Mouse (Mus musculus) forebrain, embryonic 11.5 days (tissue): ENCODE results near the gene Cops9. TPM values are rescaled to one million over a fixed set of nuclear protein-coding genes. Genes with fewer than 3 reads are reported as not detected.

Experiments
- ATAC-seq: fragments of 200-750 bp; cut with Nextera tagmentation; replicated peaks from 2 replicates; pipeline ENCODE4 v1.8.0; 2017; ENCODE audit warnings: moderate TSS enrichment; ENCODE audit not compliant: low FRiP score
- DNase-seq: peaks from one replicate; pipeline ENCODE4 v3.0.0-alpha.2; 2017; ENCODE audit warnings: low spot score
- H3K27ac ChIP-seq: fragments of 300-500 bp; sonication (generic); 2 replicates; pipeline ENCODE4 v1.5.1; 2014; ENCODE audit warnings: low read depth, low read length
- H3K27me3 ChIP-seq: fragments of 300-500 bp; sonication (generic); 2 replicates; pipeline ENCODE4 v1.6.1; 2014; ENCODE audit warnings: mild to moderate bottlenecking, low read length, mixed read lengths; ENCODE audit not compliant: control insufficient read depth, insufficient read depth
- H3K36me3 ChIP-seq: fragments of 300-500 bp; sonication (generic); 2 replicates; pipeline ENCODE4 v1.6.1; 2014; ENCODE audit warnings: mild to moderate bottlenecking, low read length, moderate library complexity, mixed read lengths; ENCODE audit not compliant: control insufficient read depth, insufficient read depth
- H3K4me1 ChIP-seq: fragments of 300-500 bp; sonication (generic); replicated peaks from 2 replicates; pipeline ENCODE4 v1.6.1; 2014; ENCODE audit warnings: low read length, mixed read lengths; ENCODE audit not compliant: control insufficient read depth, insufficient read depth
- H3K4me2 ChIP-seq: fragments of 300-500 bp; sonication (generic); 2 replicates; pipeline ENCODE4 v1.6.1; 2014; ENCODE audit warnings: low read depth, mild to moderate bottlenecking, low read length, moderate library complexity, mixed read lengths; ENCODE audit not compliant: severe bottlenecking
- H3K4me3 ChIP-seq: fragments of 300-500 bp; sonication (generic); 2 replicates; pipeline ENCODE4 v1.5.1; 2014; ENCODE audit warnings: low read depth, low read length
- H3K9ac ChIP-seq: fragments of 300-500 bp; sonication (generic); 2 replicates; pipeline ENCODE4 v1.6.1; 2014; ENCODE audit warnings: low read length
- H3K9me3 ChIP-seq: fragments of 300-500 bp; sonication (generic); 2 replicates; pipeline ENCODE4 v1.6.1; 2016; ENCODE audit warnings: low read length, mixed read lengths; ENCODE audit not compliant: control insufficient read depth
- WGBS: fragments of 180-500 bp; shearing (Covaris S2); extraction: QIAGEN DNeasy Blood & Tissue Kit; methylation state at CpG from one replicate; pipeline ENCODE4 v1.1.7; 2014; 5-methylcytosine and 5-hydroxymethylcytosine counted together
- polyA plus RNA-seq: library from polyadenylated mRNA; unstranded; fragments of >200 nt; fragmentation: Nextera tagmentation; extraction: Ambion mirVana; gene quantifications from 2 replicates; pipeline ENCODE4 v1.2.1, GENCODE M21; 2014

Gene Cops9
- polyA plus RNA-seq, 1 experiment from 2014 or later, result 346 TPM

DNA sequence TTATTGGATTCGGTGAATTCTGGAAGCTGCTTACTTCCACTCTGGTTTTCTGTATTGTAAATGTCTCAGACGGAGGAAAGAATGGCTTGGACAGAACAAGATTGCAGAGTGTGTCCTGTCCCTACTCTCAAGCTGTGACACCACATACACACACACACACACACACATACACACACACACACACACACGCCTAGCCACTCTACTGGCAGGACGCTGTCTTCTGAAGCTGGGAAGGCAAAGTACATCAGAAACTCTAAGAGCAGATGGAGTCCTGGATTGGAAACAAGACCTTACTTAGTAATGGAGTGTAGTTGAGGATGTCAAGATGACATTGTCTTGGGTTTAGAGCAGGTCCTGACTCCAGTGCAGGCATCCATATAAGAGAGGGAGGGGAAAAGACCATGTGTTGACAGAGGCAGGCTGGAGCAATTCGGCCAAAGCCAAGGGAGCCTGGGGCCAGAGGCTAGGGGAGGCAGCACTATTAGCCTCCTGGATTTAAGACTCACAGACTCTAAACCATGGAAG lies 31.5 kb upstream of the Cops9 start:
- Histone ChIP-seq H3K9me3 (no peaks in the 10 kb centered on the region), H3K4me1 (no peaks in the 10 kb centered on the region), H3K27me3 (no peaks in the 10 kb centered on the region), H3K27ac (no peak overlapping the region), H3K4me3 (no peak overlapping the region), H3K4me2 (no peak overlapping the region), H3K36me3 (no peaks in the 10 kb centered on the region), H3K9ac (no peak overlapping the region)
- DNase-seq (no peak), ATAC-seq (no peak)
- WGBS, result 86% methylated on average over 5 of the region's 5 CpGs

DNA sequence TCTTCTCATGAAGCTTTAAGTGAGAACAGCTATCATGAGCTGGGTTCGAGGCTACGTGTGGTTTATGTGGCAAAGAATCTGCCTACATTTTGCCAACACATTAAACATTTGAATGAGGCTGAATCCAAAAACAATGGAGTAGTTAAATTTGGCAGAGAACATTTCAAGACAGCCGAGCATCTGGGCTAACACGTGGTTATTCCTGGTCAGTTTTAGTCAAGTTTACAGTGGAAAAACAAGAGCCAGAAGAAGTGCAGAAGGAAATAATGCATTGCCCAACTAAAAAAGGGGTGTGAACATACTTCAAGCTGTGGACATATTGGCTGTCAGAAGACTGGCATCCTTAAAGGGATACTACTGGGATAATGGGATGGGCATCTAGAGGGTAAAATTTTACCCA lies 29.5 kb upstream of the Cops9 start:
- DNase-seq (no peak), ATAC-seq (no peak)
- no peak overlapping the region for H3K4me2 ChIP-seq
- H3K36me3 ChIP-seq, result no peaks in the 10 kb centered on the region
- 85% methylated on average over 4 of the region's 4 CpGs for WGBS
- H3K27ac ChIP-seq, result no peak overlapping the region
- no peaks in the 10 kb centered on the region for H3K27me3 ChIP-seq
- no peaks in the 10 kb centered on the region for H3K9me3 ChIP-seq
- H3K9ac ChIP-seq, result no peak overlapping the region
- no peak overlapping the region for H3K4me3 ChIP-seq
- no peaks in the 10 kb centered on the region for H3K4me1 ChIP-seq

DNA sequence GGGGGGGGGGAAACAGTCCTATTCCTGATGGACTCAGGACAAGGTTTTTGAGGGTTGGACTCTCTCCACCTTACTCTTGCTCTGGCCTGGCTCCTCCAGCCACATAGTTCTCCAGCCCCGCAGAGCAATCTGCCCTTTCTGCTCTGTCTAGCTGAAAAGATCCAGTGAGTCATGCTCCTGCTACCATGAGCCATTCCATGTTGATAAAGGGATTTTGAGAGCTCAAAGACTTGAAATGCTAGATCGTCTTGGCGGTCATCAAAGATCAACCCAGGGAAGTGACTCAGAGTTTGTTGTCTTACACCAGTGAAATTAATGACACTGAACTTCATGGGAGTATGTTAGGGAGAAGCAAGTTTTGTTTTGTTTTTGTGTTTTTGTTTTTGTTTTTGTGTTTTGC lies 27.6 kb upstream of the Cops9 start:
- Histone ChIP-seq H3K9ac (no peak overlapping the region), H3K36me3 (no peaks in the 10 kb centered on the region), H3K4me1 (no peaks in the 10 kb centered on the region), H3K9me3 (no peaks in the 10 kb centered on the region), H3K27me3 (no peaks in the 10 kb centered on the region), H3K4me2 (no peak overlapping the region), H3K4me3 (no peak overlapping the region), H3K27ac (no peak overlapping the region)
- ATAC-seq (no peak), DNase-seq (no peak)
- 91% methylated on average over 3 of the region's 3 CpGs for WGBS

DNA sequence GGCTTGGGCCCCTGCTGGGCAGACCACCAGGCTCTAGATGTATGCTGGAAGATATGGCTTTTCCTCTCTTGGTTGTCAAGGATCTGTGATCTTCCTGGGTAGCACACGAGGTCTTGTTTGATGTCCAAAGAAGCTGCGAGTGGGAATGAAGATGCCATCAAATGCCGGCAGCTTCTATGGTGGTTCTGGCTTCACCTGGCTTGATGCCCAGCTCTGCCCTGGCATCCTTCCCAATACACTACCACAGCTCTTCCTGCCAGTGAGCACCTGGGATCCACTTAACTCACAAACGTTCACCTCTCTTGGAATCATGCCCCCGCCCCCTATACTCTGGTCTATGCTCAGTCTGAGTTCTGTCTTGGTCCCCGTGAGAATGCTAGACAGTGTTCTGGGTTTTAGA lies 25.3 kb upstream of the Cops9 start:
- Histone ChIP-seq H3K9me3 (no peaks in the 10 kb centered on the region), H3K9ac (no peak overlapping the region), H3K4me1 (no peaks in the 10 kb centered on the region), H3K27me3 (no peaks in the 10 kb centered on the region), H3K27ac (no peak overlapping the region), H3K4me2 (no peak overlapping the region), H3K36me3 (no peaks in the 10 kb centered on the region), H3K4me3 (no peak overlapping the region)
- 88% methylated on average over 6 of the region's 6 CpGs for WGBS
- ATAC-seq, result no peak
- DNase-seq, result no peak

DNA sequence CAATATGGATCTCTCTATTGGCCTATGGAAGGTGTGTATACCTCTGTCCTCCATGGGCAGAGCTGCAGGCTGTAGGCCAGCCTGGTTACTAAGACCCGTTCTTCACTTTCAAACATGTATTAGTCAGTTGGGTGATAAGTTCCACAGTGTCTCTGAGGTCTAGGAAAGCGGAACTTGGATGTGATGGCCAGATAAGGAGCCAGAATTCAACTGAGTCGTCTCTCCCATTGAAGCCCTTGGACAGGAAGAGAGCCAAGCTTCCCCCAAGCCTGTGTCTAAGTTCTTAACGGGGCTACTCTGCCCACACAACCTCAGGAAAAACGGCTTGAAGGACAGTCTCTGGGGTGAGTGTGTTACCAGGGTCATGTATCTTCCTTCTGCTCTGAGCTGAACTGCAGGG lies 17.6 kb upstream of the Cops9 start:
- ATAC-seq, result no peak
- no peak for DNase-seq
- Histone ChIP-seq H3K4me3 (no peak overlapping the region), H3K9me3 (no peaks in the 10 kb centered on the region), H3K27ac (no peak overlapping the region), H3K9ac (no peak overlapping the region), H3K27me3 (no peaks in the 10 kb centered on the region), H3K4me1 (no peaks in the 10 kb centered on the region), H3K4me2 (no peak overlapping the region), H3K36me3 (no peaks in the 10 kb centered on the region)
- WGBS, result 71% methylated on average over 5 of the region's 5 CpGs

DNA sequence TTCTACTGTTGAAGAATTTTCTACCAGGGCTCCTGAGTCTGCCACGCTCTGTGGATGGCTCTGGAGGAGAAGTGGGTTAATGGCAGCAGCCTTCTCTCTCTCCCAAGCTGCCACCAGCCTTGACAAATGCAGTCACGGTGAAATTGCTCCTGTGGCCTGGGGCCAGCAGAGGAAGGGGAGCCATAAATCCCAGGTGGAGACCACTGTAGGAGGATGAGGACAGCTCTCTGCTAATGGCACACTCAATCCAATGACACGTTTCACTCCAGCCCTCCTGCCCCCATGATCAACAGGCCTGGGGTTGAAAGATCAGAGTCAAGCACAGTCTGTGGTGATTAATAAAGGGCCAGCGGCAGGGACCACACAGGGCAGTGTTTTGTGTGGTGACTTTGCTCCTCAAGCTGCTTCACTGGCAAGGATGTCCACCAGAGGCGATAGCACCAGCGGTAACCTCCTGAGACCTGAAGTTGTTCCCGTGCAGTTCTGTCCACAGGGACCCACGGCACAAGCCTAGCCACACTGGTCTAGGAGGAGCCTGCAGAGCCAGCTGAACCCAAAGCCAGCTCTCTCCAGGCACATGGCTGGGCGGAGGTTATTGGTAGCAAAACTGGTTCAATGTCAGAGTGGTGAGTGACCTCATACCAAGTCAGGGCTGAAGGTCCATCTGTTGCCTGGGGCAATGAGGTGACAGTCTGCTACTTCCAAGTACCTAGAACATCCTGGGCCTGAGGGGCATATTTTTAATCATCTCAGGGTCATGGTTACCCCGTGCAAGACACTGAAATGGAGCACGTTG lies 15.4 kb upstream of the Cops9 start:
- DNase-seq (no peak), ATAC-seq (no peak)
- H3K4me1 ChIP-seq, result no peaks in the 10 kb centered on the region
- H3K4me3 ChIP-seq, result no peak overlapping the region
- no peak overlapping the region for H3K4me2 ChIP-seq
- WGBS, result 84% methylated on average over 11 of the region's 11 CpGs
- no peaks in the 10 kb centered on the region for H3K9me3 ChIP-seq
- H3K27ac ChIP-seq, result no peak overlapping the region
- no peaks in the 10 kb centered on the region for H3K36me3 ChIP-seq
- H3K9ac ChIP-seq, result no peak overlapping the region
- H3K27me3 ChIP-seq, result no peaks in the 10 kb centered on the region

DNA sequence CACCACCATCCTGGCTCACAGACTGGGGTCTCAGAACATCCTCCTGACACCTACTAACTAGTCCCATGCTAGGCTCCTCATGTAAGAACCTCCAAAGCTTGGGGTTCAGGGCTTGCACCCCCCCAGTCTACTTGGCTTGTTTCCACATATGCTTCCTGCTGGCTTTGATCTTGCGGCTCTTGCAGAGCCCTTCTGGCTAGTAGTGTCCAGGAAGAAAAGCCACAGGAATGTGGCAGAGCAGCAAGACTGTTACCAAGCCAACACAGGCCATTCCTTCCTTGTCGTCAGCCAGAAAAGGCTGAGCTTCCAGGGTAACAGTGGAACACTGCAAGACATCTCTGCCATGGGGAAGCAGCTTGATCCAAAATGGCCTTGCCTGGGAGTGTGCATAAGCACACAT lies 12.9 kb upstream of the Cops9 start:
- H3K9me3 ChIP-seq, result no peaks in the 10 kb centered on the region
- H3K27ac ChIP-seq, result no peak overlapping the region
- no peak overlapping the region for H3K9ac ChIP-seq
- no peak for DNase-seq
- no peak overlapping the region for H3K4me3 ChIP-seq
- H3K36me3 ChIP-seq, result no peaks in the 10 kb centered on the region
- no peak for ATAC-seq
- H3K4me1 ChIP-seq, result no peaks in the 10 kb centered on the region
- no peaks in the 10 kb centered on the region for H3K27me3 ChIP-seq
- 62% methylated on average over 2 of the region's 2 CpGs for WGBS
- no peak overlapping the region for H3K4me2 ChIP-seq

DNA sequence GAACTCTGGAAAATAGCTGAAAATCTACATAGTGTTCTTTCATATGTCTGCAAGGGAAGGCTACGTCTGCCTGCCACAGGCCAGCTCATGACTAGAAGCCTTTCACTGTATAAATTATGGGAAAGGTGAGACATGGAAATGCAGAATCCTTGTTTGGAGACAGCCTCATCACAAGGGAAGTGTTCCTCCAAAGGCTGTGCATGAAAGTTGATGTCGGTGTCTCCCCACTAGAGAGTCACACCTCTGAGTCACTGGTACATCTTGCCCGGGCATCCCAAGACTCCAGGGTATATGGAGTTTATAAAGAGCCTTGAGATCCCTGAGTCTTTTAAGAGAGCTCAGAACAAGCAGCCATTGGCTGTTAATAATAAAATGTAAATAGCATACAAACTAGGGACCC lies 11.4 kb upstream of the Cops9 start:
- ATAC-seq, result no peak
- DNase-seq, result no peak
- Histone ChIP-seq H3K4me3 (no peak overlapping the region), H3K36me3 (no peaks in the 10 kb centered on the region), H3K27ac (no peak overlapping the region), H3K27me3 (no peaks in the 10 kb centered on the region), H3K9me3 (no peaks in the 10 kb centered on the region), H3K9ac (no peak overlapping the region), H3K4me2 (no peak overlapping the region), H3K4me1 (no peaks in the 10 kb centered on the region)
- 93% methylated on average over 3 of the region's 3 CpGs for WGBS

DNA sequence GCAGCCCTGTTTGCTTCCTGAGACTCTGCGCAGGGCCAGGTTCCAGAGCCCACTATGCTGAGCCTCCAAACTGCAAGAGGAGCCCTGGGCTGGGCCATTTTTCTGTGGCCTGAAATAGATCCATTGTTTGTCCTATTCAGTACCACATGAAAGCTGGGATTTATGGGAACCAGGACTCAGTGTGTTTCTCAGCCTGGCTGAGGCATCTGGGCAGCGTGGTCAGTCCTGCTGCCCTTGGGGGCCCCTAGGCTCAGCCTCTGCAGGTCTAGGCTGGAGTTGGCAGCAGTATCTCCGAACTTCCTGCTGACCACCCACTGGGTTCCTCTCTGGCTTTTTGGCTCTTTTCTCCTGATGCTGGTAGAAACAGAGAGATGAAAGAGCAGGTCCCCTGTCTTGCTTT lies 9.7 kb upstream of the Cops9 start:
- H3K36me3 ChIP-seq, result no peaks in the 10 kb centered on the region
- no peak for DNase-seq

More for the DNA sequence above, 9.7 kb upstream of the Cops9 start:
- Histone ChIP-seq H3K9ac (peak overlapping the region; percentile 21; the same call in 1 of the 2 replicates), H3K4me3 (no peak overlapping the region), H3K4me1 (no peaks in the 10 kb centered on the region), H3K27me3 (no peaks in the 10 kb centered on the region), H3K4me2 (no peak overlapping the region), H3K9me3 (no peaks in the 10 kb centered on the region), H3K27ac (no peak overlapping the region)
- ATAC-seq, result no peak
- WGBS, result 50% methylated on average over 3 of the region's 3 CpGs
